Mouse (Mus musculus): ENCODE data around the gene Gm10282. TPM values are rescaled to one million over a fixed set of nuclear protein-coding genes. Genes with fewer than 3 reads are reported as not detected.

Gm10282 gene
- polyA plus RNA-seq, 1 experiment from 2014 or later: 9.0 TPM

GRCm38 (mm10) chr8:72261872-72262271, 43.2 kb downstream of the Gm10282 start:
- 0 out of 2 replicates have a peak, but pooled peaks cover under 1% of the 10 kb centered on the region for H3K36me3 ChIP-seq (replicated peaks)
- H3K27ac ChIP-seq: no peak overlapping the region
- no peaks in the 10 kb centered on the region for H3K4me1 ChIP-seq
- no peaks in the 10 kb centered on the region for H3K27me3 ChIP-seq (replicated peaks)
- no peak overlapping the region for H3K9ac ChIP-seq
- no peak overlapping the region for H3K4me2 ChIP-seq
- H3K9me3 ChIP-seq: no peaks in the 10 kb centered on the region
- ATAC-seq (replicated peaks): no peak
- no peak overlapping the region for H3K4me3 ChIP-seq
- WGBS: 49% methylated on average over 5 of the region's 5 CpGs

DNA sequence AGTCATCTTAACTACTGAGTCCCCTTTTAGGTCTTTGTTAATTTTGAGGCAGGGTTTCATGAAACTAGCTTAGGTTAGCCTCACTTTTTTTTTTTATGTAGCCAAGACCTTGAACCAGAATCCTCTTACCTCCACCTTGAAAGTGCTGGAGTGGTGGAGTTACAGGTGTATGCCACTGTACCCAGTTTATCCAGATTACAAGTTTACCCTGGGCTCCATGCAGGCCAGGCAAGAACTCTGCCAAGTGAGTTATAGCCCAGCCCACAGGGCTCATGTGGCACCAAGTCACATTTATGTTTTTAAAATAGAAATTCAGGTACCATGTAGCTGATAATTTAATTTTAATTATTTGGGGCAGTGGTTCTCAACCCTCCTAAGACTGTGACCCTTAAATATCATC, 43.6 kb downstream of the Gm10282 start:
- no peaks in the 10 kb centered on the region for H3K4me1 ChIP-seq
- no peak overlapping the region for H3K4me3 ChIP-seq
- no peaks in the 10 kb centered on the region for H3K9me3 ChIP-seq
- no peaks in the 10 kb centered on the region for H3K27me3 ChIP-seq (replicated peaks)
- 0 out of 2 replicates have a peak, but pooled peaks cover 3% of the 10 kb centered on the region for H3K36me3 ChIP-seq (replicated peaks)
- ATAC-seq (replicated peaks): no peak
- H3K27ac ChIP-seq: no peak overlapping the region
- H3K4me2 ChIP-seq: no peak overlapping the region
- H3K9ac ChIP-seq: no peak overlapping the region

- Histone ChIP-seq H3K36me3 (replicated peaks) (0 out of 2 replicates have a peak, but pooled peaks cover 3% of the 10 kb centered on the region), H3K9ac (no peak overlapping the region), H3K4me2 (no peak overlapping the region), H3K9me3 (no peaks in the 10 kb centered on the region), H3K4me3 (no peak overlapping the region), H3K4me1 (no peaks in the 10 kb centered on the region), H3K27ac (no peak overlapping the region), H3K27me3 (replicated peaks) (no peaks in the 10 kb centered on the region)
- ATAC-seq (replicated peaks): peak; percentile 57
- 30% methylated on average over 2 of the region's 2 CpGs for WGBS
Observed at GRCm38 (mm10) chr8:72261019-72261418, 44.0 kb downstream of the Gm10282 start.

GRCm38 (mm10) chr8:72260585-72260984, 44.5 kb downstream of the Gm10282 start:
- H3K4me3 ChIP-seq: no peak overlapping the region
- no peak overlapping the region for H3K4me2 ChIP-seq
- H3K9me3 ChIP-seq: no peaks in the 10 kb centered on the region
- 0 out of 2 replicates have a peak, but pooled peaks cover 3% of the 10 kb centered on the region for H3K36me3 ChIP-seq (replicated peaks)
- no peaks in the 10 kb centered on the region for H3K27me3 ChIP-seq (replicated peaks)
- H3K9ac ChIP-seq: no peak overlapping the region
- no peak overlapping the region for H3K27ac ChIP-seq
- no peaks in the 10 kb centered on the region for H3K4me1 ChIP-seq
- ATAC-seq (replicated peaks): 0 out of 2 replicates have a peak, but pooled peaks have one; percentile 2
- 61% methylated on average over 4 of the region's 4 CpGs for WGBS

GRCm38 (mm10) chr8:72259862-72260261, 45.2 kb downstream of the Gm10282 start:
- Histone ChIP-seq H3K9me3 (no peaks in the 10 kb centered on the region), H3K27ac (no peak overlapping the region), H3K36me3 (replicated peaks) (peaks cover 3% of the 10 kb centered on the region; the same call in 1 of the 2 replicates), H3K9ac (no peak overlapping the region), H3K4me1 (no peaks in the 10 kb centered on the region), H3K4me3 (no peak overlapping the region), H3K27me3 (replicated peaks) (no peaks in the 10 kb centered on the region), H3K4me2 (no peak overlapping the region)
- WGBS: 74% methylated on average over 2 of the region's 2 CpGs
- ATAC-seq (replicated peaks): no peak

DNA sequence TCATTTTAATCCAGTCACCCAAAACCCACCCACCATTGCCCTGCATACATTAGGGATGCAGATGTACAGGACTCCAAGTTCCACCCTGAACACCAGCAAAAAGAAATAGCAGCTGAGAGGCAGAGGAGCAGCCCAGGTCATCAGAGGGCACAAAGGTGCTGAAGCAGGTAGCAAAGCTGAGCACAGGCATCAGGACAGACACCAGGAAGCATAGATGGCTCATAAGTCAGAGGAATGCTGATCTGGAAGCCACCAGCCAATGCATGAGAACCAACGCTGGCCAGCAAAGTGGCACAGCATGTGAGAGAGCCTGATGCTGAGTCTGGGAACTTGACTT, 47.2 kb downstream of the Gm10282 start:
- no peak overlapping the region for H3K4me3 ChIP-seq
- H3K27ac ChIP-seq: no peak overlapping the region
- no peak overlapping the region for H3K9ac ChIP-seq
- no peaks in the 10 kb centered on the region for H3K4me1 ChIP-seq
- H3K4me2 ChIP-seq: no peak overlapping the region
- no peaks in the 10 kb centered on the region for H3K9me3 ChIP-seq
- H3K36me3 ChIP-seq (replicated peaks): peaks cover 11% of the 10 kb centered on the region
- H3K27me3 ChIP-seq (replicated peaks): no peaks in the 10 kb centered on the region
- WGBS: 97% methylated on average over 1 of the region's 1 CpGs
- peak; percentile 10; the same call in 1 of the 2 replicates for ATAC-seq (replicated peaks)

DNA sequence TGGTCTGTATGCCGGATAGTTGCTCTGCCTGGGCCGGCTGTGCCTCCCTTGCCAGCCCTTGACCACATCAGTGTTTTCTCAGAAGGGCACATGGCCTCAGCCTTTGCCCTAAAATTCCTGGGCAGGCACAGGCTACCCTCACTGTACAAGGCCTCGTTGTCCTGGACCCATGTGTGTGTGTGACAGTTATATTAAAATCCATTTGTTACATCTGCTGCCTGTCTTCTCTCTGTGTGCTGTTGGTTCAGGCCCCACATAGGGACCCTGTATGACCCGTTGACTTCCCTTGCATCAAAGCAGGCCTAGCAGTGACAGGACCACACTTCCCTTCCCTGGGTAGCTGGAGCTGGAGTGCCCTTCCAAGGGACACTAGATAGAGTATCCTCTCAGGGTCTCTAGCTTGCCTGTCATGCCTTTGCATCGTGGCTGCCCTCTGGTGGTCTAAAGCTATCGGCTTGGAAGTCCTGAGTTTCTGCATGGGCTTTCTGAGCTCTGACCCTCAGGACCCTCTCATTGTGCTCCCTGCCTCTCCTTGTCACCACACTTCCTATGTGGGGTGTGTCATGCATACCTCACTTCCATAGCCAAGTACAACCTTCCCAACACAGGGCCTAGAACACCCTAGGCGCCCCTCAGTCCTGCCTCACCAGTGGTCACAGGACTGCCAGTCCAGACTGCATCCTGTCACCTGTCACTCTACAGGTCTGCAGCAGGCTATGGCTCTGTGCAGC, 47.7 kb downstream of the Gm10282 start:
- Histone ChIP-seq H3K4me1 (no peaks in the 10 kb centered on the region), H3K4me3 (no peak overlapping the region)
- 53% methylated on average over 7 of the region's 7 CpGs for WGBS

More for the DNA sequence above, 47.7 kb downstream of the Gm10282 start:
- H3K9ac ChIP-seq: no peak overlapping the region
- no peak overlapping the region for H3K27ac ChIP-seq
- no peaks in the 10 kb centered on the region for H3K9me3 ChIP-seq
- peaks cover 16% of the 10 kb centered on the region for H3K36me3 ChIP-seq (replicated peaks)
- no peak overlapping the region for H3K4me2 ChIP-seq
- ATAC-seq (replicated peaks): peak; percentile 40
- H3K27me3 ChIP-seq (replicated peaks): no peaks in the 10 kb centered on the region

Other genes with a start within 250 kb of the Gm10282 start
- not detected in 2 replicates for gene Olfr373, start 222.1 kb downstream of the Gm10282 start, polyA plus RNA-seq (2015; fragmentation: Nextera tagmentation; extraction: Ambion mirVana)
- gene Olfr374, start 198.2 kb downstream of the Gm10282 start, polyA plus RNA-seq (2015; fragmentation: Nextera tagmentation; extraction: Ambion mirVana): 0.06 TPM in 1 of 2 replicates, not detected in the other
- gene Tpm4, start 170.3 kb downstream of the Gm10282 start, polyA plus RNA-seq (2015; fragmentation: Nextera tagmentation; extraction: Ambion mirVana): 172 and 176 TPM in 2 replicates
- 88.8 and 91.6 TPM in 2 replicates for gene Rab8a, start 144.1 kb downstream of the Gm10282 start, polyA plus RNA-seq (2015; fragmentation: Nextera tagmentation; extraction: Ambion mirVana)
- not detected in 2 replicates for gene Hsh2d, start 115.6 kb downstream of the Gm10282 start, polyA plus RNA-seq (2015; fragmentation: Nextera tagmentation; extraction: Ambion mirVana)
- gene Cib3, start 92.4 kb downstream of the Gm10282 start, polyA plus RNA-seq (2015; fragmentation: Nextera tagmentation; extraction: Ambion mirVana): not detected in 2 replicates
- not detected in 2 replicates for gene Gm11034, start 91.6 kb downstream of the Gm10282 start, polyA plus RNA-seq (2015; fragmentation: Nextera tagmentation; extraction: Ambion mirVana)
- 112 and 115 TPM in 2 replicates for gene Fam32a, start 85.5 kb downstream of the Gm10282 start, polyA plus RNA-seq (2015; fragmentation: Nextera tagmentation; extraction: Ambion mirVana)
- gene Ap1m1, start 65.2 kb downstream of the Gm10282 start, polyA plus RNA-seq (2015; fragmentation: Nextera tagmentation; extraction: Ambion mirVana): 296 and 302 TPM in 2 replicates
- 4.7 and 5.4 TPM in 2 replicates for gene Klf2, start 13.8 kb upstream of the Gm10282 start, polyA plus RNA-seq (2015; fragmentation: Nextera tagmentation; extraction: Ambion mirVana)
- 63.6 and 63.7 TPM in 2 replicates for gene Eps15l1, start 116.2 kb upstream of the Gm10282 start, polyA plus RNA-seq (2015; fragmentation: Nextera tagmentation; extraction: Ambion mirVana)
- 1.0 and 1.3 TPM in 2 replicates for gene Calr3, start 138.6 kb upstream of the Gm10282 start, polyA plus RNA-seq (2015; fragmentation: Nextera tagmentation; extraction: Ambion mirVana)
- 18.6 and 20.4 TPM in 2 replicates for gene 1700030K09Rik, start 138.6 kb upstream of the Gm10282 start, polyA plus RNA-seq (2015; fragmentation: Nextera tagmentation; extraction: Ambion mirVana)
- 53.0 and 59.1 TPM in 2 replicates for gene Cherp, start 170.0 kb upstream of the Gm10282 start, polyA plus RNA-seq (2015; fragmentation: Nextera tagmentation; extraction: Ambion mirVana)
- gene Slc35e1, start 187.4 kb upstream of the Gm10282 start, polyA plus RNA-seq (2015; fragmentation: Nextera tagmentation; extraction: Ambion mirVana): 16.5 and 17.6 TPM in 2 replicates
- gene Med26, start 243.0 kb upstream of the Gm10282 start, polyA plus RNA-seq (2015; fragmentation: Nextera tagmentation; extraction: Ambion mirVana): 19.1 and 20.3 TPM in 2 replicates

Data from midbrain, embryonic 15.5 days (tissue).